Mouse (Mus musculus) liver, postnatal 0 days (tissue): ENCODE data around the gene Bysl.
A peak's percentile ranks its signal among the peaks of the same experiment; 100 is the strongest.

Source experiments
- CTCF ChIP-seq: sonication (generic); IDR thresholded peaks from 2 replicates; pipeline ENCODE4 v1.5.1; 2016; ENCODE audit warnings: antibody characterized with exemption, low read depth
- EP300 ChIP-seq: IDR thresholded peaks from 2 replicates; pipeline ENCODE4 v1.6.1; 2016; ENCODE audit warnings: antibody characterized with exemption, low read depth, mild to moderate bottlenecking

DNA sequence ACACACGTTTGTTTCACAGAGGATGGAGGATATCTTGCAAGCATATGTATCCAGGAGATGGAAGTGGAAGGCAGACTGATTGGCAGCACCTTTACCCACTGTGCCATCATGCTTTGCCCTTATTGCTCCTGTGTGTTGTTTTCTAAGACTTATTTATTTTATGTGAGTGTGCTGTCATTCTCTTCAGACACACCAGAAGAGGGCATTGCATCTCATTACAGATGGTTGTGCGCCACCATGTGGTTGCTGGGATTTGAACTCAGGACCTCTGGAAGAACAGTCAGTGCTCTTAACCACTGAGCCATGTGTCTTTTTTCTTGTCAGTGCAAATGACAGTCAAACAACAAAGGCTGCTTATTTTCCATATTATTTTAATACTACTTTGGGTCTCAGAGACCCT, 16.5 kb upstream of the Bysl start:
- TF ChIP-seq EP300: no peak
- peak; percentile 62 for TF ChIP-seq CTCF
